Mouse (Mus musculus): Measurements from ENCODE around the gene Armc12. TPM values are rescaled to one million over a fixed set of nuclear protein-coding genes. Genes with fewer than 3 reads are reported as not detected.

Armc12 gene
- polyA plus RNA-seq (2014; fragmentation: Nextera tagmentation; extraction: Ambion mirVana), result not detected in 2 replicates

DNA sequence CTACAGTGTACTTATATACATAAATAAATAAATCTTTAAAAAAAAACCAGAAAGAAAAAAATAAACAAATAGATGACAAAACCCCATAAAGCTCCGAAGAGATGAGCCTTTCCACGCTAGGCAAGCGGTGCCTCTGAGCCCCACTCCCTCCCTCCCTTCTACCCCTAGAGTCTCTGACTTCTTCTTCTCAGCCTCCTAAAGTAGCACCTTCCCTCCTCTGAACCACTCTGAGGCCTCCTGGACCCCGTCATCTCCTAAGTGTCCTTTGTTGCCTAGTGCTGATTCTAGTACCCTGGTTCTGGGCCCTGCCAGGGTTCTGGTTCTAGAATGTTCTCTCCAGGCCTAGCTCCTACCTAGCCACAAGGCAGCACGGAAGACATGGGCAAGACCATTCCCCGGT is at the start of gene Armc12:
Armc12 (plus strand) TSS at position 301 of the 400 bp plus-strand sequence.
- WGBS, result 89% methylated on average over 6 of the region's 6 CpGs
- no peak within 1 kb of the TSS for H3K4me3 ChIP-seq (ENCODE audit: low read depth, low read length)
- ATAC-seq (ENCODE audit: low read depth), result no peak
- H3K27me3 ChIP-seq (ENCODE audit: control insufficient read depth, insufficient read depth, low read length), result no peaks in the 10 kb centered on the region
- H3K4me2 ChIP-seq (ENCODE audit: low read depth, low read length), result no peak within 1 kb of the TSS
- no peaks in the 10 kb centered on the region for H3K9me3 ChIP-seq (ENCODE audit: control insufficient read depth, low read length)
- no peaks in the 10 kb centered on the region for H3K36me3 ChIP-seq (ENCODE audit: control insufficient read depth, insufficient read depth, low read length)
- H3K9ac ChIP-seq (replicated peaks; ENCODE audit: low read depth, low read length), result no peak within 1 kb of the TSS
- H3K4me1 ChIP-seq (ENCODE audit: control insufficient read depth, insufficient read depth, low read length), result no peaks in the 10 kb centered on the region
- H3K27ac ChIP-seq (ENCODE audit: low read depth, low read length), result no peak within 1 kb of the TSS

DNA sequence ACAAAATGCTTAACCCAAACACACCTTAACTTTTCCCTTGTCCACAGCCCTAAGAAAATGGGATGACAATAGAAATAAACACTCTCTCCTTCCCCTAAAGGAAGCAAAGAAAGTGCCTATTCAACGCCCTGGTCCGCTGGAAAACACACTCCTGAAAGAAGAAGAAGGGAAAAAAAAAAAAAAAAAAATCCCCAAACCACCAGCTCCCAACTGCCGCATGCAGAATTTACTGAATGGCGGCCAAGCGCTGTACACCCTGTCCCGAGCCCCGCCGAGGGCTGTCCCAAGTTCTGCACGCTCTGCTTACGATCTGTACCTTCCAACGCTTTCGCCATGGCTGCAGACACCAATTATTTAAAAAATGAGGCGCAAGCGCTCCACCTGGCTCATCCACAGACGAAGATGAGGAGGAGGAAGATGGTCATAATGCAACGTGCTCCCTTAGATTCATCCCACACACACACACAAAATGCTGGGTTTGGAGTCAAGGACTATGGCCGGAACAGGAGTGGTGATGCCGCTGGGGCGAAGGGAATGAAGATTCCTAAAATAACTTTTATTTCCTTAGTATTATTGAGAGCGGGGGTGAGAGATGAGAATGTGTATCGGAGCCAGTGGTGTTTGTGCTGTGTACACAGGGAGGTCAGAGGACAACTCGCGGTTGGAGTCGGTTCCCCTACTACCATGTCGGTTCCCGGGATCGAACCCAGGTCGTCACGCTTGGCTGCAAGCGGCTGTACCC is 45.7 kb upstream of the Armc12 start:
- H3K4me3 ChIP-seq (ENCODE audit: low read depth, low read length), result peak overlapping the region; percentile 80
- H3K27me3 ChIP-seq (ENCODE audit: control insufficient read depth, insufficient read depth, low read length), result no peaks in the 10 kb centered on the region
- peak overlapping the region; percentile 82 for H3K9ac ChIP-seq (replicated peaks; ENCODE audit: low read depth, low read length)
- ATAC-seq (ENCODE audit: low read depth), result no peak
- peak overlapping the region; percentile 84; the same call in 1 of the 2 replicates for H3K27ac ChIP-seq (ENCODE audit: low read depth, low read length)
- no peaks in the 10 kb centered on the region for H3K36me3 ChIP-seq (ENCODE audit: control insufficient read depth, insufficient read depth, low read length)
- no peaks in the 10 kb centered on the region for H3K9me3 ChIP-seq (ENCODE audit: control insufficient read depth, low read length)
- WGBS, result 6% methylated on average over 30 of the region's 30 CpGs
- peak overlapping the region; percentile 72 for H3K4me2 ChIP-seq (ENCODE audit: low read depth, low read length)
- H3K4me1 ChIP-seq (ENCODE audit: control insufficient read depth, insufficient read depth, low read length), result 0 out of 2 replicates have a peak, but pooled peaks cover 6% of the 10 kb centered on the region

DNA sequence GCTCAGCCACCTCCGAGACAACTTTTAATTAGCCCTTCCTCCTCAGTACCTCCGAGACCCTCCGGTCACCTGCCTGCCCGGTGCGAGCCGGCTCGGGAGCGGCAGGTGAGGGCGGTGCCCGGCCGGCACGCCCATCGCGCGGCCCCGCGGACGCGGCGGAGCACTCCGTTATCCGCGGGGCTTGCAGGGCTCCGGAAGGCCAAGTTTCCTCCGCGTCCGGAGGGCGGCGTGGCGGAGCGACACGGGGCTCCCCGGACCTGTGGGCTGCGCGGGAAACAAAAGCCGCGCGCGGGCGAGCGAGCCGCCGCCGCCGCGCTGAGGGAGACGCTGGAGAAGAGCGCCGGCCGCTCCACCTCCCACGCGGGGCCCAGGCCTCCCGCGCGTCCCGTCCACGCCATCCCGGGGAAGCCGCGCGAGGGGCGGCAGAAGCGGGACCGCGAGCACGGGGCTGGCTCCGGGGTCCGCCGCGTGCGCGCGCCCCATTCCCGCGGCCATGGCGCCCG is 45.1 kb upstream of the Armc12 start:
- Histone ChIP-seq H3K4me2 (ENCODE audit: low read depth, low read length) (peak overlapping the region; percentile 72), H3K27ac (ENCODE audit: low read depth, low read length) (peak overlapping the region; percentile 84), H3K27me3 (ENCODE audit: control insufficient read depth, insufficient read depth, low read length) (no peaks in the 10 kb centered on the region), H3K9me3 (ENCODE audit: control insufficient read depth, low read length) (no peaks in the 10 kb centered on the region), H3K36me3 (ENCODE audit: control insufficient read depth, insufficient read depth, low read length) (no peaks in the 10 kb centered on the region), H3K4me3 (ENCODE audit: low read depth, low read length) (peak overlapping the region; percentile 80), H3K4me1 (ENCODE audit: control insufficient read depth, insufficient read depth, low read length) (0 out of 2 replicates have a peak, but pooled peaks cover 6% of the 10 kb centered on the region), H3K9ac (replicated peaks; ENCODE audit: low read depth, low read length) (peak overlapping the region; percentile 82)
- ATAC-seq (ENCODE audit: low read depth), result peak; percentile 65
- under 1% methylated on average over 38 of the region's 77 CpGs for WGBS

DNA sequence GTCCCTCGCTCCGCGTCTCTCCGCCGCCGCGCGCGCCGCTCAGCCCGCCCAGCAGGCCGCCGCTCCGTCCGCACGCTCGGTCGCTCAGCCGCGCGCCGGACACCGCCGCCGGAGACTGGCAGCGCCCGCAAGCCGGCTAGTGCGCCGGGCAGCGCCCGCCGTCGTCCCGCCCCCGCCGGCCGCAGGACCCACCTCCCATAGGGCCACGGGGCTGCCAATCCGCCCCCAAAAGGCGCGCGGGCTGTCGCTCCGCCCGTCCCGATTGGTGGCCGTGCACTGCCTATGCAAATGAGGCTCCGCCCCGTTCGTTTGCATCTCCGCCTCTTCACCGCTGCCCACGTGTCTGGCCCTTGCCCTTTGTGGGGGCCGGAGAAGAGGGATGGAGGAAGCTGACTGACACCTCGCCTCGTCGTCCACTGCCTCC is 44.6 kb upstream of the Armc12 start:
- Histone ChIP-seq H3K9ac (replicated peaks; ENCODE audit: low read depth, low read length) (peak overlapping the region; percentile 82), H3K4me1 (ENCODE audit: control insufficient read depth, insufficient read depth, low read length) (0 out of 2 replicates have a peak, but pooled peaks cover 6% of the 10 kb centered on the region), H3K4me3 (ENCODE audit: low read depth, low read length) (peak overlapping the region; percentile 80), H3K27ac (ENCODE audit: low read depth, low read length) (peak overlapping the region; percentile 84), H3K27me3 (ENCODE audit: control insufficient read depth, insufficient read depth, low read length) (no peaks in the 10 kb centered on the region), H3K4me2 (ENCODE audit: low read depth, low read length) (peak overlapping the region; percentile 72), H3K36me3 (ENCODE audit: control insufficient read depth, insufficient read depth, low read length) (no peaks in the 10 kb centered on the region), H3K9me3 (ENCODE audit: control insufficient read depth, low read length) (no peaks in the 10 kb centered on the region)
- under 1% methylated on average over 55 of the region's 58 CpGs for WGBS
- peak; percentile 99 for ATAC-seq (ENCODE audit: low read depth)

DNA sequence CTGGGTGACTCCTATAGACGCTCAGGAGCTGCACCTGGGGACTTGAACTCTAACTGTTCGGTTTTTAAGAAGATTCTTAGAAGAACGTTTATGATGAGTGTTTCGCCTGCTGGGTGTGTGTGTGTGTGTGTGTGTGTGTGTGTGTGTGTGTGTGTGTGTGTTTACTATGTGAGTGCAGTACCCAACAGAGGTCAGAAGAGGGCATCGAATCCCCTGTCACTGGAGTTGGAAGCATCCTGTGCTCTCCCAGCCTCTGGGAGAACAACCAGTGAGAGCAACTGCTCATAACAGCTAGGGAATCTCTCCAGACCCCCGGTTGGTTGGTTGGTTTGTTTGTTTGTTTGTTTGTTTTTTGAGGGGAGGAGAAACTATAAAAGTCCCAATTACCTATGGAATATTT is 43.9 kb upstream of the Armc12 start:
- Histone ChIP-seq H3K9me3 (ENCODE audit: control insufficient read depth, low read length) (no peaks in the 10 kb centered on the region), H3K36me3 (ENCODE audit: control insufficient read depth, insufficient read depth, low read length) (no peaks in the 10 kb centered on the region), H3K4me2 (ENCODE audit: low read depth, low read length) (no peak overlapping the region), H3K9ac (replicated peaks; ENCODE audit: low read depth, low read length) (no peak overlapping the region), H3K4me3 (ENCODE audit: low read depth, low read length) (no peak overlapping the region; the same call in 1 of the 2 replicates), H3K27ac (ENCODE audit: low read depth, low read length) (no peak overlapping the region), H3K4me1 (ENCODE audit: control insufficient read depth, insufficient read depth, low read length) (0 out of 2 replicates have a peak, but pooled peaks cover 6% of the 10 kb centered on the region), H3K27me3 (ENCODE audit: control insufficient read depth, insufficient read depth, low read length) (no peaks in the 10 kb centered on the region)
- ATAC-seq (ENCODE audit: low read depth), result no peak
- WGBS, result 77% methylated on average over 6 of the region's 6 CpGs

DNA sequence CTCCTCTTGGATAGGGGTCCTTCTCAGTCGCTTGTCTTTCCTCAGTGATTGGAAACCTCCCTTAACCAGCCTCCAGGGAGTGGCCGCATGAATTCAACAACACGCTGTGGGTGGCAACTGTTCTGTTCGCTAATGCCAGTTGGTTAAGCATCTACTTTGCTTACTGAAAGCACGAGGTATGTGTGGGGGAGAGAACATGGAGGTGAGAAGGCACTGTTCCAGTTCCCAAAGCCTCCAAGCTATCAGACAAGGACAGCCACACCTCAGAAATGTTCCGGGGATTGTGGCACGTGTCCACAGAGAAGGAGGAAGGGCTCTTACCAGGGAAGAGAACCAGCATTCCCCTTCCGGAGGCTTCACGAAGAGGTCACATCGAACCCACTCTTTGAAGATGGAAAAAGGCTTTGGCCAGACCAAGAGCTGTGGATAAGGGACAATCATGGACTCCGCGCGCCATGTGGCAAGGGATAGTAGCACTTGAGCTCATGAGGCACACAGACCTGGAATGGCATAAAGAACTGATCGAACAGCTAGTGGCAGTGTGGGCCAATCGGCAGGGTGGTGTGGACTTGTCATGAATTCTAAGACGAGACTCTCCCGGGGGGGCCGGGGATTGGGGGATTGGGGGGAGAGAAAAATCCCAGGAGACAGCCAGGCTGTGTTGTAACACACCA is 42.9 kb upstream of the Armc12 start:
- Histone ChIP-seq H3K27me3 (ENCODE audit: control insufficient read depth, insufficient read depth, low read length) (no peaks in the 10 kb centered on the region), H3K36me3 (ENCODE audit: control insufficient read depth, insufficient read depth, low read length) (no peaks in the 10 kb centered on the region), H3K4me2 (ENCODE audit: low read depth, low read length) (no peak overlapping the region), H3K9ac (replicated peaks; ENCODE audit: low read depth, low read length) (no peak overlapping the region), H3K27ac (ENCODE audit: low read depth, low read length) (no peak overlapping the region), H3K4me3 (ENCODE audit: low read depth, low read length) (no peak overlapping the region), H3K4me1 (ENCODE audit: control insufficient read depth, insufficient read depth, low read length) (0 out of 2 replicates have a peak, but pooled peaks cover 6% of the 10 kb centered on the region), H3K9me3 (ENCODE audit: control insufficient read depth, low read length) (no peaks in the 10 kb centered on the region)
- no peak for ATAC-seq (ENCODE audit: low read depth)
- WGBS, result 93% methylated on average over 18 of the region's 18 CpGs

DNA sequence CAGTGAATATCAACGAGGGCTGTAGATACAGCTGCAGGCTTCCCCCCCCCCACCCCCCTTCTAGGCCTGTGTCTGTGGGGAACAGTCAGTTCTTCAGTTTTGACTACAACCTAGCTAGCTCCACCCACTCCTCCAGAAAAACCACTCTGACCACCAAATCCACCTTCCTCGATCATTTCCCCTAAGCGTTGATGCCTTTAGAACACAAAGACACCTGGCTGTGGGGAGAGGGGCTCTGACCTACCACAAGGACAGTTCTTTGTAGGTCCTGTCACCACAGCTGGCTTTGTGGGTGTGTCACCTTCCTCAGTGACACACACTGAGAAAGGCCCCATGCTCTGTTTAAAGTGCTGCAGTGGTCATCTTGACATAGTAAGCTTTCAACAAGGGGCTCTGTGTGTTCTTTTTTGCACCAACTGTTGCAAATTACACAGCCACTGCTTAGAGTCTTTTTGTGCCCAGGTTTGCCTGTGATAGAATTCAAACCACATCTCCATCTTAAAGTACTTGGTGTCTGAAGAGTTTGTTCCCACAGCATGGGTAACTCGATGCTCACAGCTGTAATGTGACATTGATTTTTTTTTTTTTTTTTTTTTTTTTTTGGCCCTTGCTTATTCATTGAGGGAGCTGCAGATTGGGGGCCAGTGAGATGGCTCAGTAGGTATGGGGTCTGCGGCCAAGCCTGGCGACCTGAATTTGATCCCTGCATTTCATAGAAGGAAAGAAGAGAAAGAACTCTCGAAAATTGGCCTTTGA is 42.2 kb upstream of the Armc12 start:
- H3K9me3 ChIP-seq (ENCODE audit: control insufficient read depth, low read length), result no peaks in the 10 kb centered on the region
- WGBS, result 77% methylated on average over 7 of the region's 7 CpGs
- H3K27me3 ChIP-seq (ENCODE audit: control insufficient read depth, insufficient read depth, low read length), result no peaks in the 10 kb centered on the region

DNA sequence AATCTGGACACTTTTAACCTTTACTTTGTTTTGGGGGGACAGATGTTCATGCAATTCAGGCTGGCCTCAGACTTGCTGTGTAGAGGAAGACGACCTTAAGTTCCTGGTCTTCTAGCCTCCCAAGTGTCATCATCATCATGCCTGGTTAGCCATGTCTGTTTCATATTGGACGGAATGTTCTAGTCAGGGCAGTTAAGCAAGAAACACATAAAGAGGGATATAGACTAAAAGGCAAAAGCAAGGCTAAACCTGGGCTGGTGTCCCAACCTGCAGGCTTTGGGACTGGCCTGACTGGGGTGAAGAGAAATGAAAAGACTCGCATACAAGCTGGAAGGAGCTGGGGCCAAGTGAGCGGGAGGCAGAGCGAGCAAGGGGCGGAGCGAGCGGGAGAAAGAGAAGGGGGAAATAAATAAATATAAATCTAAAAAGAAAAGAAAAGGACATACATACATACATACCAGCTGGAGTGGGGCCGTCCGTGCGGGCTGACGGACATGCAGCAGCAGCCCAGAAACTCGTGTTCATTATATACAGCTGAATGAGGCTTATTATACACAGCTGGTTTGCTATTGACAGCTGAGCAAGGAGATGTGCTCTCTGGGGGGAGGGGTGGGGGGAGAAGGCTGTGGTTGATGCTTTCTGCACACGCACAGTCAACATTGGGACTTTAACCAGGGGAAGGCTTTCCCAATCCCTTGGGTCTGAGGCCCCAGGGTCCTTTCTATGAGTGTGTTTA is 39.4 kb upstream of the Armc12 start:
- Histone ChIP-seq H3K36me3 (ENCODE audit: control insufficient read depth, insufficient read depth, low read length) (no peaks in the 10 kb centered on the region), H3K9ac (replicated peaks; ENCODE audit: low read depth, low read length) (no peak overlapping the region), H3K4me3 (ENCODE audit: low read depth, low read length) (no peak overlapping the region), H3K27me3 (ENCODE audit: control insufficient read depth, insufficient read depth, low read length) (no peaks in the 10 kb centered on the region), H3K4me2 (ENCODE audit: low read depth, low read length) (no peak overlapping the region), H3K4me1 (ENCODE audit: control insufficient read depth, insufficient read depth, low read length) (no peaks in the 10 kb centered on the region), H3K9me3 (ENCODE audit: control insufficient read depth, low read length) (no peaks in the 10 kb centered on the region), H3K27ac (ENCODE audit: low read depth, low read length) (no peak overlapping the region)
- ATAC-seq (ENCODE audit: low read depth), result no peak
- 54% methylated on average over 14 of the region's 14 CpGs for WGBS

More for the DNA sequence above, 42.2 kb upstream of the Armc12 start:
- ATAC-seq (ENCODE audit: low read depth), result no peak
- H3K4me2 ChIP-seq (ENCODE audit: low read depth, low read length), result no peak overlapping the region
- no peak overlapping the region for H3K4me3 ChIP-seq (ENCODE audit: low read depth, low read length)
- H3K36me3 ChIP-seq (ENCODE audit: control insufficient read depth, insufficient read depth, low read length), result no peaks in the 10 kb centered on the region
- no peak overlapping the region for H3K27ac ChIP-seq (ENCODE audit: low read depth, low read length)
- H3K9ac ChIP-seq (replicated peaks; ENCODE audit: low read depth, low read length), result no peak overlapping the region
- 0 out of 2 replicates have a peak, but pooled peaks cover 6% of the 10 kb centered on the region for H3K4me1 ChIP-seq (ENCODE audit: control insufficient read depth, insufficient read depth, low read length)
